Mouse (Mus musculus) small intestine, adult 2 months (tissue): ENCODE results near the gene Pcca.

Experiments used
- CTCF ChIP-seq: fragments of 200-500 bp; IDR thresholded peaks from 2 replicates; pipeline ENCODE4 v1.5.1; 2012; ENCODE audit warnings: low read depth, mild to moderate bottlenecking, control low read depth, inconsistent platforms, low read length, moderate library complexity, mixed read lengths; ENCODE audit not compliant: insufficient replicate concordance, insufficient read length; ENCODE audit errors: extremely low read depth
- POLR2A ChIP-seq: fragments of 200-500 bp; IDR thresholded peaks from 2 replicates; pipeline ENCODE4 v1.6.1; 2012; ENCODE audit warnings: low read depth, mild to moderate bottlenecking, control low read depth, inconsistent platforms, low read length, moderate library complexity

DNA sequence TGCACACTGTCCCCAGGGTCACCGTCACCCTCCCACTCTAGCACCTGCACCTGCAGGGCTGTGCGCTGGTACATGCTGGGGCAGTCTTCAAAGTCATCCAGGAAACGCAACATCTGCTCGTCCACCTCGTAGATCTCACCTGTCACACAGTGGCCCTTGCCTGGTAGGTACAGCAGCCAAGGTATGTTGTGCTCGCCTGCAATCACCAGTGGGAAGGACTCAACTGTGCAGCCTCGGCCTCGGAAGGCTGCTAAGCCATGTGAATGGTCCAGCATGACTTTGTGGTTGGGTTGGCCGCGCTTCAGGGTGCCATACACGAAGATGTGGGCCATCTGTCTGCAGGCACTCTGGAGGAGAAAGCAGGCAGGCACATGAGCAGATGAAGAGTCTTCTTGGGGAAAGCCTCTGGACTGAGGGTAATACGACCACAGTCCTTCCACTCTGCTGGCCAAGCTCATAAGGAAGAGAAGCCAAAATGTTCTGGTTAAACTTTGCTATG is 357.4 kb downstream of the Pcca start:
- TF ChIP-seq POLR2A (no peak), CTCF (no peak)
